Mouse (Mus musculus): ENCODE measurements around the gene Myh7.

The Myh7 gene

GRCm38 (mm10) chr14:54941024-54941978 is 53.1 kb downstream of the Myh7 start:
- DNase-seq = no peak

GRCm38 (mm10) chr14:54940176-54940530 is 54.3 kb downstream of the Myh7 start:
- no peak for DNase-seq

GRCm38 (mm10) chr14:54939434-54940175 is 54.8 kb downstream of the Myh7 start:
- DNase-seq = peak; percentile 53

GRCm38 (mm10) chr14:54938431-54939219 is 55.8 kb downstream of the Myh7 start:
- no peak for DNase-seq

- no peak for DNase-seq
Measured at GRCm38 (mm10) chr14:54937361-54938182, 56.9 kb downstream of the Myh7 start.

GRCm38 (mm10) chr14:54936831-54937160 is 57.6 kb downstream of the Myh7 start:
- no peak for DNase-seq

- peak; percentile 71 for DNase-seq
Measured at GRCm38 (mm10) chr14:54935904-54936830, 58.3 kb downstream of the Myh7 start, which contains the start of gene Cmtm5. Gene Cmtm5, plus strand, starts transcription at chr14:54936261.

GRCm38 (mm10) chr14:54932645-54933150 is 61.7 kb downstream of the Myh7 start, which contains the start of gene Il25:
Gene Il25, plus strand, starts transcription at chr14:54932695.
- no peak for DNase-seq

GRCm38 (mm10) chr14:54930431-54930830 is 64.0 kb downstream of the Myh7 start:
- DNase-seq = no peak

- no peak for DNase-seq
Measured at GRCm38 (mm10) chr14:54929801-54930200, 64.6 kb downstream of the Myh7 start.

GRCm38 (mm10) chr14:54927296-54927695 is 67.1 kb downstream of the Myh7 start:
- DNase-seq = no peak

GRCm38 (mm10) chr14:54926401-54927158 is 67.8 kb downstream of the Myh7 start:
- DNase-seq = no peak

- peak; percentile 56 for DNase-seq
Measured at GRCm38 (mm10) chr14:54925349-54926342, 68.8 kb downstream of the Myh7 start, which contains the start of gene Efs. Gene Efs, minus strand, starts transcription at chr14:54926126.

- DNase-seq = no peak
Measured at GRCm38 (mm10) chr14:54924641-54925348, 69.6 kb downstream of the Myh7 start.
